Mouse (Mus musculus) liver, postnatal 0 days (tissue): ENCODE measurements around the gene Mlip. TPM values are rescaled to one million over a fixed set of nuclear protein-coding genes. Genes with fewer than 3 reads are reported as not detected.

ENCODE experiments used
- ATAC-seq: fragments of 200-750 bp; cut with Nextera tagmentation; 2 replicates; pipeline ENCODE4 v1.8.0; 2017; ENCODE audit warnings: mild to moderate bottlenecking, moderate library complexity
- DNase-seq: peaks from one replicate; pipeline ENCODE4 v3.0.0-alpha.2; 2016
- H3K27ac ChIP-seq: fragments of 300-500 bp; sonication (generic); 2 replicates; pipeline ENCODE4 v1.5.1; 2014; ENCODE audit warnings: antibody characterized with exemption, moderate library complexity, mild to moderate bottlenecking, low read depth
- H3K27me3 ChIP-seq: fragments of 300-500 bp; sonication (generic); 2 replicates; pipeline ENCODE4 v1.6.1; 2014; ENCODE audit warnings: low read length, control low read depth, mixed read lengths; ENCODE audit not compliant: insufficient read depth
- H3K36me3 ChIP-seq: fragments of 300-500 bp; sonication (generic); replicated peaks from 2 replicates; pipeline ENCODE4 v1.6.1; 2014; ENCODE audit warnings: mild to moderate bottlenecking, control low read depth, low read length, moderate library complexity, mixed read lengths; ENCODE audit not compliant: insufficient read depth
- H3K4me1 ChIP-seq: fragments of 300-500 bp; sonication (generic); 2 replicates; pipeline ENCODE4 v1.6.1; 2014; ENCODE audit warnings: antibody characterized with exemption, mild to moderate bottlenecking, control low read depth; ENCODE audit not compliant: insufficient read depth
- H3K4me2 ChIP-seq: fragments of 300-500 bp; sonication (generic); 2 replicates; pipeline ENCODE4 v1.6.1; 2014; ENCODE audit warnings: low read depth, mild to moderate bottlenecking, low read length, moderate library complexity, mixed read lengths
- H3K4me3 ChIP-seq: fragments of 300-500 bp; sonication (generic); 2 replicates; pipeline ENCODE4 v1.5.1; 2014; ENCODE audit warnings: low read depth, low read length
- H3K9ac ChIP-seq: fragments of 300-500 bp; sonication (generic); replicated peaks from 2 replicates; pipeline ENCODE4 v1.6.1; 2014; ENCODE audit warnings: mild to moderate bottlenecking, moderate library complexity
- H3K9me3 ChIP-seq: fragments of 300-500 bp; sonication (generic); 2 replicates; pipeline ENCODE4 v1.6.1; 2016; ENCODE audit warnings: mild to moderate bottlenecking, control low read depth, low read length, mixed read lengths
- CTCF ChIP-seq: sonication (generic); IDR thresholded peaks from 2 replicates; pipeline ENCODE4 v1.5.1; 2016; ENCODE audit warnings: antibody characterized with exemption, low read depth
- EP300 ChIP-seq: IDR thresholded peaks from 2 replicates; pipeline ENCODE4 v1.6.1; 2016; ENCODE audit warnings: antibody characterized with exemption, low read depth, mild to moderate bottlenecking
- WGBS: fragments of 180-500 bp; shearing (Covaris S2); extraction: QIAGEN DNeasy Blood & Tissue Kit; methylation state at CpG from one replicate; pipeline ENCODE4 v1.1.7; 2014; ENCODE audit not compliant: insufficient replicate concordance; 5-methylcytosine and 5-hydroxymethylcytosine counted together
- polyA plus RNA-seq: library from polyadenylated mRNA; unstranded; fragments of >200 nt; fragmentation: Nextera tagmentation; extraction: Ambion mirVana; gene quantifications from 2 replicates; pipeline ENCODE4 v1.2.1, GENCODE M21; 2015

The Mlip gene
- polyA plus RNA-seq, 1 experiment from 2014 or later: not detected

DNA sequence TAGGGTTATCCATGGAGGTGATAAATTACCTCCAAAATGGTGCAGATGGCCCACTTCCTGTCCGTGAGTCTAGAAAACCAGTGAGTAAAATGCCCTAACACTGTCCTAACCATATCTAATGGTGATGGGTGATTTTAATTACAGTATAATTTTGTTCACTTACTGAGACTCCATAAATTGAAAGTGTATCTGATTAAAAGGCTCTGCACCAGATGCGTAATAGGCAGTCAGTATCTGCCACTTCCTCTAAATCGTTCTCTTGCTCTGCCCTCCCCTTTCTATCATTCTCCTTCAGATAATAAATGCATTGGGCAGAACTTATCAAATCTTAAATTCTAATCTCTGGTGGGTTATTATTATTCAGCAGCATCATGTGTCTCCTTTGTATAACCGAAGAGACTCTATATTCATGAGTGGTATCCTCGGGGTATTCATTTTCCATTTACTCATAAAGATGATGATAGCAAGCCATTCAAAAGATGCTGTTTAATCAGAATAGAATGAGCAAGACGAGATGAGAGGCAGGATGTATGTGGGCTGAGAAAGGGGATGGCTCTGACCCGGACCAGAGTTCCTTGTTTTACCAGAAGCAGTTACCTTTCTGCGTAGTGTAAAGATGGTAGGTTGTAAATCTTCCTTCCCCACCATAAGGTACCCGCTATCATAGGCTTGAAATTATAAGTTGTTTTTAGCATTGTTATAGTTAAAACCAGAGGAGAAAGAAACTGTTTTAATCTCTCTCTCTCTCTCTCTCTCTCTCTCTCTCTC lies 298.2 kb downstream of the Mlip start:
- no peak overlapping the region for H3K4me3 ChIP-seq
- WGBS: 72% methylated on average over 9 of the region's 9 CpGs
- no peak overlapping the region for H3K4me2 ChIP-seq
- no peak overlapping the region for H3K27ac ChIP-seq
- no peaks in the 10 kb centered on the region for H3K27me3 ChIP-seq
- no peaks in the 10 kb centered on the region for H3K4me1 ChIP-seq
- H3K9me3 ChIP-seq: no peaks in the 10 kb centered on the region
- no peaks in the 10 kb centered on the region for H3K36me3 ChIP-seq
- DNase-seq: no peak
- TF ChIP-seq CTCF: no peak
- no peak for TF ChIP-seq EP300
- no peak for ATAC-seq
- H3K9ac ChIP-seq: no peak overlapping the region

Other genes with a start within 250 kb of the Mlip start
- 1.2 and 1.5 TPM in 2 replicates for gene Lrrc1, start 191.9 kb upstream of the Mlip start, polyA plus RNA-seq